29 mouse cellular contexts compared by ENCODE assay signal in the genomic region with DNA sequence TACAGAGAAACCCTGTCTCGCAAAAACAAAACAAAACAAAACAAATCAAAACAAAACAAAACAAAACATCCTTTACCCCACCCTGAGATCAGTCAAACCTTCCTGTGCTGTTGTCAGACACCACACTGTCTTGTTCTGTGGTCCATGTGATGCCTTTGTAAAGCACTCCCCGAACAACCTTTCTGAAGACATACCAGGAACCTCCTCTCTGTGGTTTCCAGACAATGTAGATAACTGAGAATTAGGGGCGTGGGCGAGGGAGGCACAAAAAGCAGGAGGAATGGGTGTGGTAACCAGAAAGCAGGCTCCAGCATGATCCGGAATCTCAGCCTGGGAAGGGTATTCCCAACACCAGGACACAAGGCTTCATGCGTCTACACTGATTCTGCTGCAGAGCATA.
"Had no signal": no experiment of that assay in that cellular context is flagged by ENCODE, and none has a peak within 500 bp of the region (broad histone marks: within the 10 kb centered on the region; RNA-seq: fewer than 3 reads in every experiment).

No protein-coding gene starts in this region.

- H3K36me3 ChIP-seq: heart, embryonic 13.5 days; heart, embryonic 15.5 days; hindbrain, embryonic 10.5 days; hindbrain, embryonic 12.5 days; hindbrain, embryonic 15.5 days; intestine, embryonic 15.5 days; kidney, embryonic 15.5 days; limb, embryonic 12.5 days; liver, embryonic 13.5 days; liver, embryonic 15.5 days had no signal

- H3K9ac ChIP-seq: heart, embryonic 13.5 days; heart, embryonic 15.5 days; hindbrain, embryonic 12.5 days; hindbrain, embryonic 15.5 days; intestine, embryonic 15.5 days; kidney, embryonic 15.5 days; limb, embryonic 12.5 days; liver, embryonic 13.5 days; liver, embryonic 15.5 days; liver, postnatal 0 days had no signal

- H3K27ac ChIP-seq: gastrocnemius, adult 2 months; heart, embryonic 13.5 days; heart, embryonic 15.5 days; hindbrain, embryonic 10.5 days; hindbrain, embryonic 12.5 days; hindbrain, embryonic 15.5 days; hindbrain, postnatal 0 days; intestine, embryonic 15.5 days; kidney, embryonic 15.5 days; kidney, postnatal 0 days; liver, embryonic 13.5 days; liver, embryonic 15.5 days had no signal

- H3K4me1 ChIP-seq: hindbrain, embryonic 12.5 days; intestine, embryonic 15.5 days; liver, embryonic 13.5 days; liver, embryonic 15.5 days had no signal

- H3K4me3 ChIP-seq: gastrocnemius, adult 2 months; heart, embryonic 13.5 days; heart, embryonic 15.5 days; hindbrain, embryonic 10.5 days; hindbrain, embryonic 12.5 days; hindbrain, embryonic 15.5 days; intestine, embryonic 15.5 days; kidney, embryonic 15.5 days; limb, embryonic 12.5 days; liver, embryonic 13.5 days; liver, embryonic 15.5 days had no signal

- H3K4me2 ChIP-seq: heart, embryonic 11.5 days; heart, embryonic 13.5 days; heart, embryonic 15.5 days; hindbrain, embryonic 12.5 days; hindbrain, embryonic 15.5 days; intestine, embryonic 15.5 days; kidney, embryonic 15.5 days; limb, embryonic 12.5 days; liver, embryonic 11.5 days; liver, embryonic 13.5 days; liver, embryonic 15.5 days had no signal

- H3K9me3 ChIP-seq: heart, embryonic 13.5 days; heart, embryonic 15.5 days; hindbrain, embryonic 10.5 days; hindbrain, embryonic 12.5 days; hindbrain, embryonic 15.5 days; intestine, embryonic 15.5 days; kidney, embryonic 15.5 days; limb, embryonic 12.5 days; liver, embryonic 13.5 days; liver, embryonic 15.5 days had no signal

- ATAC-seq: hindbrain, postnatal 0 days; intestine, embryonic 15.5 days; liver, postnatal 0 days had no signal

- DNase-seq: gastrocnemius, adult 2 months; gastrocnemius, postnatal 10 days; gastrocnemius, postnatal 25 days; heart, adult 18-20 months; heart, postnatal 14 days; heart, postnatal 4 days; kidney, adult 11 months; kidney, adult 2 months; kidney, adult 9 months; kidney, postnatal 14 days; kidney, postnatal 36 days; layer of hippocampus, postnatal 36 days; left cerebral cortex, postnatal 4 days; liver; liver, embryonic 13.5 days; liver, postnatal 0 days had no signal

- H3K27me3 ChIP-seq: hindbrain, embryonic 12.5 days; hindbrain, embryonic 15.5 days; intestine, embryonic 15.5 days; kidney, embryonic 15.5 days; liver, embryonic 13.5 days; liver, embryonic 15.5 days had no signal
